Mouse (Mus musculus) urinary bladder, adult 2 months (tissue): Measurements from ENCODE around the gene P3h2. TPM values are rescaled to one million over a fixed set of nuclear protein-coding genes. Genes with fewer than 3 reads are reported as not detected.

ENCODE experiments used
- DNase-seq: peaks from one replicate; pipeline ENCODE4 v3.0.0; 2022; ENCODE audit warnings: low spot score
- polyA plus RNA-seq: library from polyadenylated mRNA; depleted of rRNA; stranded (reverse); fragments of >200 nt; gene quantifications from 2 replicates; pipeline ENCODE4 v1.2.3, GENCODE M21; 2012; rRNA removed

Gene P3h2
- 4.0 and 8.5 TPM in 2 replicates for polyA plus RNA-seq

GRCm38 (mm10) chr16:26105115-26105974, at the start of gene P3h2:
Gene P3h2 (minus strand): TSS chr16:26105784.
- peak; percentile 58 for DNase-seq

DNA sequence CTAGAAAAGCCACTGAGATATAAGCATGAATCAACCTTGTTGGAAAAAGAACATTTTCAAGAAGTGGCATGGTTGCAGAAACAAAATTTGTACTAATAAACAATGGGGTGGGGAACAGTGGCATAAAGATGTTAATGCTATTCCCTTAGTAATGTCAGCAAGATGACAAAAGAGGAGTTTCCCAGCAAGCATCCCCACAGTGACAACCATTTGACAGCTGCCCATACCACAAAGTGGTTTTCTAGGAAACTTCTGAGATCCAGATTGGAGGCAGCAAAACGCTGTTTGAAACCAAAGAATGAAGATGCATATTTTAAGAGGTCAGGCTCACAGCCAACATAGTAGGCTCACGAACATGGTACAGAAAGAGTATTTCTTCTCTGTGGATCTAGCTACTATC, 46.7 kb upstream of the P3h2 start:
- DNase-seq: no peak

GRCm38 (mm10) chr16:26150943-26151342, 45.4 kb upstream of the P3h2 start:
- DNase-seq: no peak

- no peak for DNase-seq
Observed at GRCm38 (mm10) chr16:26146853-26147252, 41.3 kb upstream of the P3h2 start.

- DNase-seq: no peak
Observed at GRCm38 (mm10) chr16:26131126-26131525, 25.5 kb upstream of the P3h2 start.

- DNase-seq: no peak
Observed at GRCm38 (mm10) chr16:26106618-26107017, 1.0 kb upstream of the P3h2 start.

DNA sequence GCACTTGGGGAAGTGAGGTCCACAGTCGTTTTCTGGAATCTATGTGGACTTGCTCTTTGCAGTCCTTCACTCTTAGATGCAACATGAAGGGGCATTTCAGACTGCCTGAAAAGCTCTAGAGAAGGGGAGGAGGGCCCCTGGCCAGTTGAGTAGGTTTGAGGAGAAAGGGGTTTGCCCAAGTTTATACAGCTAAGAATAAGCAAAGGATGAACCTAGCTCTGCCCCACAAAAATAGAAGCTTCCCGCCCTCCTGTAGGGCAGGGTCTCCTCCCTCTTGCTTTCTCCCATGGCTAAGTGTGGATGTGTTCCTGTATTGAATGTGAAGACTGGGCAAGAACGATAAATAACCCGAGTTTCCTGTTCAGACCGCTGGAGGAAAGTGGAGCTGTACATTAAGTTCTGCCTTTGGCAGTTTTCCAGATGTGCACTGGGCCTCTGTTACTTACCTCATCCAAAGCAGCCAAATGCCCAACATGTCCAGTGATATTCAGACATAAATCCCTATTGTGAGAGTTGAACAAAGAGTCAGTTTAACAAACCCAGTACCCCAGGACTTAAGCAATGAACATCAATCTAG, 545 bp upstream of the P3h2 start:
- DNase-seq: no peak

DNA sequence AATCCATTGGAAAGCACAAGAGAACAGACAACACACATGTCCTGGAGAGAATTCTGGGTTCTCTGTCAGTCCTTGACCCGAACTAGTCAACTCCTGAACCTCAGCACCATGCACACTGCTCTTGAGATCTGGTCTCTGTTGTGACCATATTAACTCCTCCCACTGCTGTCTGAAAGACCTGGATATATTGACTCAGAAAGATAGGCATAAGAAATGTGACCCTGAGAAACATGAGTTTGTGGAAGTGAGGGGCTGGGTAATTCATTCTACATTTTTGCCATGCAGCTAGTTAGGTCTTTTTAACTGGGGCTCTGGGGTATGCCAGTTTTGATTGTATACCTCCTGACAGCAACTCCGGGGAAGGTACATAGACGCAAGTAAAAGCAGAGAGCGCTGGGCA, 1.3 kb downstream of the P3h2 start:
- no peak for DNase-seq

DNA sequence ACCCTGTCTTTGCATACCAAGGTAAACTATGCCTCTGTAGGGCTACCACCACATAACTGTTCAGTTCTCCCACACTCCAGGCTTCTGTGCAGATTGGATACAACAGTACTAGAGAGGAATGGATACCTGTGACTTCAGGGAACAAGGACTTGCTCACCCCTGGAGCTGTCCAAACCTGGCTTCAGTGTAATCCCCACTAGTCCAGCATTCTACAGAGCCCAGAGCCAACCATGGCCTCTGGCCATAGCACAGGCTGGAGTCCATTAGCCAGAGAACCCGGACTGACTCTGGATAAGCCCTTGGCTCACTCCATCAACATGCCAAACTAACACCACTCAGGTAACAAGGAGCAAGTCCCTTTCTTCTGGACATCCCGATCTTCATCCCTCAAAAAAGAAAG, 2.7 kb downstream of the P3h2 start:
- DNase-seq: no peak

GRCm38 (mm10) chr16:26100167-26100566, 5.4 kb downstream of the P3h2 start:
- no peak for DNase-seq

GRCm38 (mm10) chr16:26095696-26096284, 9.8 kb downstream of the P3h2 start:
- no peak for DNase-seq

GRCm38 (mm10) chr16:26093888-26094287, 11.7 kb downstream of the P3h2 start:
- DNase-seq: no peak

GRCm38 (mm10) chr16:26088976-26089375, 16.6 kb downstream of the P3h2 start:
- DNase-seq: no peak

DNA sequence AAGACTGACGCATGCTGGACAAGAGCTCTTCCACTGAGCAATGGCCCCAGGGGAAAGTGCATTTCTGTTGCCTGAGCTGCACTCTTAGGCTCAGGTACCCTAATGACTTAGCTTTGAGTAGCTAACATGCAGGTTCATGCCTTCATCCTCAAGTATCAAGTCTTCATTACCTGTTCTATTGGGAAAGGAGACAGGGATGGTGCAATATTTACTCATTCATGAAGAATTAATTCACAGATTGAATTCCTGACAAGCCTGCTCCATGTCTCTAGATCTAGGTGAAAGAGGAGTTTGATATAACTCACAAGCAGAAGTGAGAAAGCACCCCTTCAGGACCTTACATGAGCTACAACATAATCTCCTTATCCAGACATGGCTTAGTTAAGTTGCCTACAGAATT, 17.3 kb downstream of the P3h2 start:
- DNase-seq: no peak

- no peak for DNase-seq
Observed at GRCm38 (mm10) chr16:26086955-26087354, 18.6 kb downstream of the P3h2 start.

DNA sequence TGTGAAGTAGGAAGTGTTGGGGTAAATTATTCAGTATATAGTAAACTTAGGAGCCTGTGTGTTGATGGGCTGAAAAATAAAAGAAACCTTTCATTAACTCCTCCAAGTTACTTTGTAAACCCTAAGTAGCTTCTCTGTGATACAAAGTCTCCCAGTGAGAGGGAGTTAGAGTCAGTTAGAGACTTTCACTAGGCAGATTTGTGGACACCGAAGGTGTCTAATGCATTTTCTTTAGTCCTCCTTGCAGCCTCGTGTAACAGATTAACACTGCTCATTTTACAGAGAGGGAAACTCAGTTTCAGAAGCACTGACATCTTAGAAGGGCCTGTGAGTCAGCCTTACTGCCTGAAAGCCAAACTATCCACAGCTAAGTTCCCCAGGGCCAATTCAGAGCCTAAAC, 20.4 kb downstream of the P3h2 start:
- DNase-seq: no peak

GRCm38 (mm10) chr16:26082831-26083230, 22.8 kb downstream of the P3h2 start:
- DNase-seq: no peak

DNA sequence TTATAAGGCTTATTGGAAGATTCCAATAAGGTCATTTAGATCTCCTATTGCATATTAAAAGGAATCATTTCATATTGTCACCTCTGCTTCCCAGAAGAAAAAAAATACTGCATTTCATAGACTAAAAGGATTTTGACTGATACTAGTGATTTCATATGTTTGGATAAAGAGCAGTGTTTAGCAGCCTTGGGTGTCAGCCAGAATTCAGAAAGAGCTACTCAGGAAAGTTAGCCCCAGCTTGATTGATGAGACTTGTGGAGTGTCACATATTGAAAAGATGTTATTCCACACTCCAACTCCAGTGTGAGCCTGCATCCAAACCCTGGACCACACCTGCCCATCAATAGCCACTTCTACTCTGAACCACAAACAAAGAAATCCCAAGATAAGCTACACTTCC, 23.2 kb downstream of the P3h2 start:
- no peak for DNase-seq

- no peak for DNase-seq
Observed at GRCm38 (mm10) chr16:26078923-26079351, 26.6 kb downstream of the P3h2 start.

- no peak for DNase-seq
Observed at GRCm38 (mm10) chr16:26078100-26078422, 27.5 kb downstream of the P3h2 start.

GRCm38 (mm10) chr16:26077246-26078099, 28.1 kb downstream of the P3h2 start:
- DNase-seq: no peak

GRCm38 (mm10) chr16:26075063-26075462, 30.5 kb downstream of the P3h2 start:
- no peak for DNase-seq
